Mouse (Mus musculus) megakaryocyte progenitor cell, adult 5-6 weeks (primary cell): ENCODE measurements around the gene Gm29427. TPM values are rescaled to one million over a fixed set of nuclear protein-coding genes. Genes with fewer than 3 reads are reported as not detected.
"Not testable (repeated sequence)": the region's sequence is repeated elsewhere in the genome, so short reads cannot be mapped to it uniquely, and the experiment has no call there.

Experiments
- ATAC-seq: replicated peaks from 2 replicates; pipeline ENCODE4 v1.8.0; 2016; ENCODE audit warnings: mild to moderate bottlenecking, moderate TSS enrichment, inconsistent platforms; ENCODE audit not compliant: poor library complexity
- total RNA-seq, 2 experiments: library from RNA; stranded (forward) in 1 of 2; stranded (reverse) in 1 of 2; fragments of 157-497, 149-512 nt in 1 of 2; fragments of 200-1000 nt in 1 of 2; gene quantifications; 2 replicates each; pipeline versions ENCODE4 v1.2.3 to v1.2.4; 2015 to 2017

Gm29427 gene
- total RNA-seq, 2 experiments from 2014 or later = not detected

DNA sequence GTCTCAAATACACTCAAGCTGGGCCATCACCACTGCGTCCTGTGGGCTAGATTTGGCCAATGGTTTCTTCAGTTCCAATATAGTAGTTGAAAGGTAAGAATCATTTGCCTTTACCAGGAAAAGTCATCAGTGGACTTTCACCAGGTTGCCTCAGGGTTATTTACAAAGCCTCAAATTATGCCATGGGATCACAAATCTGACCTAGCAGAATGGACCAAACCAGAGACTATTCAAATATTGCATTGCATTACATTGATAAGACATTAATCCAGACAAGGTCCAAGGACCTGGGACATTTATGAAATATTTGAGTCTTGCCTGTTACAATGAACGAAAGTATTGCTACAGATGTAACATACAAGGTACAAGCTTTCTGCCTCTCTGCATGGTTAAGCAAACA is 37.0 kb downstream of the Gm29427 start:
- no peak for ATAC-seq

DNA sequence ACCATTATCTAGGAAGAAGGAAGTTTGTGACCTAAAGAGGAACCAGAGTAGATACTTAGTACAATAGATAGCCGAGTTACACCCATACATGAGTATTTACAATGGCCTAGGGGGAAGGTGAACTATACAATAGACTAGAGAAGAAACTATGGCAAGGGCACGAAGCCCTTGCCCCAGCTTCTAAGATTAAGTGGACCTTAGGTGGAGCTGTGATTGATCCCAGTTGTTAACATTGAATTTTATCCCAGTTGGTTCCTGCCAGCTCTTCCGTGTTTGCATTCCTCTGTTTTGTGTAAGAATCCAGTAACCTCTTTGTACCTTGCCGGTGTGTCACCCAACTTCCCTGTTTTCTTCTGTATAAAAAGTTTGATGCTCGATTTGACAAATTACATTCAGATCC is 52.0 kb downstream of the Gm29427 start:
- ATAC-seq = not testable (repeated sequence)

DNA sequence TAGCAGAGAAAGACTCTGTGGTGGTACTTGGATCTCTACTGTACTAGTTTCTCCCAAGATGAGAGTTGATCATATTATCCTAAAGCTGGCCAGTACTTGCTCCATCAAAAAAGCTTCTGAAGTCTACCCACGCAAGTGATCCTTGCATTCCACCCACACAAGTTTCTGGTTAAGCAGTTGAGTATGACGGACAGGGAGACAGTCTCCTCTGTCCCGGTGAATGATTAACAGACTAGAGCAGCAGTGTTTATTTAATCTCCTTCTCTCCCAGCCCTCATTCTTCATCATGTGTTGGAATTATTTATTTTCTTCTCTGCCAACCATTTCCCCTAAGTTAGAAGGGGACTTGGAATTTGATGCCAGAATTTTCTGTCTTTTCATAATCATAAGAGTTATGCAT is 54.1 kb downstream of the Gm29427 start, which contains the start of gene C4bp:
Gene C4bp (minus strand): TSS at position 179 of the 400 bp plus-strand sequence.
- ATAC-seq = no peak

DNA sequence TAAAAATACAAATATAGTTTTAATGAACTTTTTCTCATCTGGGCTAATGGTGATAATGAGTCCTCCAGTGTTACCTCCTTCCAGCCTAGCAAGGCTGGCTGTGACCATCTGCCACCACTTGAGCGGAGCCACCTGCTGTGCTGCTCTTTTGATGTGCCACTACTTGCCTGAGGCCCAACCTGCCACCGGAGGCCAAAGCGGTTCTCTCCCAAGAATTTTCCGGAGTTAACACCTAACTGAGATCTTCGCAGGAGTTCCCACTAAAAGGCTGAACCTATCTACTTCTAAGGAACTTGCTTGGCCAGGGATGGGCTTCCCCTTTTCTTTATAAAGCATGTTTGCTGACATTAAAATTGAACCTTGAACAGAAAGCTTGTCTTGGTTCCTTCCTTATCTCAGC is 56.0 kb downstream of the Gm29427 start:
- not testable (repeated sequence) for ATAC-seq

DNA sequence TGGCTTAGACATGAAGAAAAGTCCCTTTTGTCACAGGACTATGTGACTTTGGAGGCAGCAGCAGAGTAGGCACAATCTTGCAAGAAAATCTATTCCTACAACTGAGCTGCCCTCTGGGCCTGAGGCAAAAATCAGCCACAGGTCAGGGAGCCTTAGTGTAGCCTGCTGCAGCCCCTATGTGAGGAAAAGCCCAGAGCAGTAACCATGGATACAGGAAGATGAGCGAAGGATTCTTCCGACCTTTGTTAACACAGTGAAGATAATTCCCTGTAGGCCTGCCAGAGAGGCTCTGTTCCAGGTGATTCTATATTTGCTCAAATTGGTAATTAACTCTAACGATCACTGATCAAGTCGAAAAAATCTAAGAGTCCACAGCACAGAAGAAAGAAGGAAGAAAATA is 71.5 kb downstream of the Gm29427 start:
- ATAC-seq = no peak

DNA sequence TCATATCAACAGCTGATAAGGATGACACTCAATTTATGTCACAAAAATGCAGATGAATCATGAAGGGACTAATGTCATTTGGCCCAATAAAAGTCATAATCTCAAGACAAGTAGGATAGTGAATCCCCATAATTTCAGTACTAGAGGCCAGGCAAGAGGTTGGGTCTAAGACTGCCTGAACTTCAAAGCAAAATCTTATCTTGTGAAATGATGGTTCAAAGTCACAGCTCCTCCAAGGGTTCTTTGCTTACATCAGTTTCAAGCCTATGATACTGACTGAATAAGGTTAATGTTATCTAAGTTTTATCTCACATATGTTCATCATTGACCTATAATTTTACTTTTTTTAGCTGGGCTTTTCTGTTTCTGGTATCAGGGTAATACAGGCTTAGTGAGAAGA is 74.6 kb downstream of the Gm29427 start:
- ATAC-seq = no peak

DNA sequence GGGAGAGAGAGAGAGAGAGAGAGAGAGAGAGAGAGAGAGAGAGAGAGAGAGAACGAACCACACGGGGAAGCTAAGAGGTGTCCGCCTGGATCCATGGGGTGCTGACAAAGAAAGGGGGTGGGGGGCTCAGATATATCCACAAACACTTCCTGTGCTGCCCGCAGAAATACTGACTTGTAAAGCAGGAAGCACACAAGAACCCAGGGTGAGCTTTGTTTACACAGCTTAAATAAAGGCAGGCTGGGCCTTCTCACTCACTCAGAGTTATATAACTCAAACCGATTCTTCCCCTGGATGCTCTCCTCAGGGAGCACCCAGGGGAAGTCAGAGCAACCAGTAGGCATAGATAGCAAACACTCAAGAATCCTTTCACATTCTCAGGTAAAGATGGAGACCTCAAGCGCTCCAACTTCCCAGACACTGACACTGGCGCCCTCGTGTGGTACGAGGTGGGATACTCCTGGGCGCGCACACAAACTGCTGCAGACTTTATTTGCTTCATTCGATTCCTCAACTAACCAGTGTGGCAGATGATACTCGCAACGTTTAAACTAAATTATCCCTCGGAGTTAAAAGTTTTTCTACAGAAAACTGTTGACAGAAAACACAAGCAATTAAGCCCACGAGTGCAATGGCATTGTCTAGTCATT is 81.7 kb downstream of the Gm29427 start:
- ATAC-seq = peak; percentile 99

DNA sequence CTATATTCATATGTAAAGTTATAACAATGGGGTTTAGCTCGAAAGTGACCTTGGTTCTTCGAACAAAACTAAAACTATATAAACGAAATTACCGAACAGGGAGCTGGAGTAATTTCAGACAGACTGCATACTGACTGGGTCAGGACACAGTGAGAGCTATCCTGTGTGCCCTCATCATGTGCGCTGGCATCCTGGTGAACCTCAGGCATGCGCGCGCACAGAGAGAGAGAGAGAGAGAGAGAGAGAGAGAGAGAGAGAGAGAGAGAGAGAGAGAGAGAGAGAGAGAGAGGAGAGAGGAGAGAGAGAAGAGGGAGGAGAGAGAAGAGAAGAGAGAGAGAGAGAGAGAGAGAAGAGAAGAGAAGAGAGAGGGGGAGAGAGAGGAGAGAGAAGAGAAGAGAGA is 82.3 kb downstream of the Gm29427 start:
- ATAC-seq = no peak

DNA sequence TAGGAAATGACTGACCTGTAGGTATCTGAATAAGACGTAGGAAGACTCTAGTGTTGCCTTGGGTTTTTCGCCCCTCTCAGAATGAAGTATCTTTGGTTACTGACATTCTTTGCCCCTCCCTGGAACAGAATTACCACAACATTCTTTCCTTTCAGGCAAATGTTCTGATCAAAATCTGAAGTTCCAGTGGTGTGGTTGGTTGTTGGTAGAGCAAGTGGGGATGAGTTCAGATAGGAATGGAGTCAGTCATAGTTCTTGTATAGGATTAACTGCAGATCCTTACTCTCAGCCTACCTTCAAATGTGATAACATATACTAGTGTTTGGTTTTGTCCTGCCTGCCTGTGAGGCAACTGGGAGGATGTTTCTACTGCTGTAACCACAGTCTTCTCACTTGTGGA is 86.1 kb downstream of the Gm29427 start, which contains the start of gene Zp3r:
Gene Zp3r (minus strand): TSS at position 101 of the 400 bp plus-strand sequence.
- ATAC-seq = no peak

Other genes with a start within 250 kb of the Gm29427 start
- gene Zp3r, start 86.2 kb downstream of the Gm29427 start, total RNA-seq (2015) = not detected in 2 replicates
- gene Zp3r, start 86.2 kb downstream of the Gm29427 start, total RNA-seq (2017) = not detected in 2 replicates
- gene C4bp, start 54.2 kb downstream of the Gm29427 start, total RNA-seq (2015) = not detected in 2 replicates
- gene C4bp, start 54.2 kb downstream of the Gm29427 start, total RNA-seq (2017) = not detected in 2 replicates
- 8.9 and 9.7 TPM in 2 replicates for gene Yod1, start 1.5 kb upstream of the Gm29427 start, total RNA-seq (2015)
- 6.4 and 6.5 TPM in 2 replicates for gene Yod1, start 1.5 kb upstream of the Gm29427 start, total RNA-seq (2017)
- gene Pfkfb2, start 13.5 kb upstream of the Gm29427 start, total RNA-seq (2015) = 2.9 and 6.9 TPM in 2 replicates
- gene Pfkfb2, start 13.5 kb upstream of the Gm29427 start, total RNA-seq (2017) = 15.7 and 17.1 TPM in 2 replicates
- 0.10 TPM in 1 of 2 replicates, not detected in the other for gene AA986860, start 16.2 kb upstream of the Gm29427 start, total RNA-seq (2015)
- gene AA986860, start 16.2 kb upstream of the Gm29427 start, total RNA-seq (2017) = 0.10 TPM in 1 of 2 replicates, not detected in the other
- not detected in 2 replicates for gene Fcamr, start 85.1 kb upstream of the Gm29427 start, total RNA-seq (2015)
- not detected in 2 replicates for gene Fcamr, start 85.1 kb upstream of the Gm29427 start, total RNA-seq (2017)
- gene Pigr, start 110.9 kb upstream of the Gm29427 start, total RNA-seq (2015) = not detected in 2 replicates
- gene Pigr, start 110.9 kb upstream of the Gm29427 start, total RNA-seq (2017) = not detected in 2 replicates
- gene Fcmr, start 149.9 kb upstream of the Gm29427 start, total RNA-seq (2015) = not detected in 2 replicates
- gene Fcmr, start 149.9 kb upstream of the Gm29427 start, total RNA-seq (2017) = not detected in 2 replicates
- not detected in 2 replicates for gene Il24, start 171.7 kb upstream of the Gm29427 start, total RNA-seq (2015)
- gene Il24, start 171.7 kb upstream of the Gm29427 start, total RNA-seq (2017) = not detected in 2 replicates
- not detected in 2 replicates for gene Il20, start 195.7 kb upstream of the Gm29427 start, total RNA-seq (2015)
- not detected in 2 replicates for gene Il20, start 195.7 kb upstream of the Gm29427 start, total RNA-seq (2017)
- gene Il19, start 224.3 kb upstream of the Gm29427 start, total RNA-seq (2015) = 0.61 TPM in 1 of 2 replicates, not detected in the other
- gene Il19, start 224.3 kb upstream of the Gm29427 start, total RNA-seq (2017) = not detected in 2 replicates